Mouse (Mus musculus) WW6 (cell line): Measurements from ENCODE around the gene Dpf2.

ENCODE experiments used
- DNase-seq: peaks from one replicate; pipeline ENCODE4 v3.0.0-alpha.2; 2013; ENCODE audit warnings: low read depth, low spot score

The Dpf2 gene

DNA sequence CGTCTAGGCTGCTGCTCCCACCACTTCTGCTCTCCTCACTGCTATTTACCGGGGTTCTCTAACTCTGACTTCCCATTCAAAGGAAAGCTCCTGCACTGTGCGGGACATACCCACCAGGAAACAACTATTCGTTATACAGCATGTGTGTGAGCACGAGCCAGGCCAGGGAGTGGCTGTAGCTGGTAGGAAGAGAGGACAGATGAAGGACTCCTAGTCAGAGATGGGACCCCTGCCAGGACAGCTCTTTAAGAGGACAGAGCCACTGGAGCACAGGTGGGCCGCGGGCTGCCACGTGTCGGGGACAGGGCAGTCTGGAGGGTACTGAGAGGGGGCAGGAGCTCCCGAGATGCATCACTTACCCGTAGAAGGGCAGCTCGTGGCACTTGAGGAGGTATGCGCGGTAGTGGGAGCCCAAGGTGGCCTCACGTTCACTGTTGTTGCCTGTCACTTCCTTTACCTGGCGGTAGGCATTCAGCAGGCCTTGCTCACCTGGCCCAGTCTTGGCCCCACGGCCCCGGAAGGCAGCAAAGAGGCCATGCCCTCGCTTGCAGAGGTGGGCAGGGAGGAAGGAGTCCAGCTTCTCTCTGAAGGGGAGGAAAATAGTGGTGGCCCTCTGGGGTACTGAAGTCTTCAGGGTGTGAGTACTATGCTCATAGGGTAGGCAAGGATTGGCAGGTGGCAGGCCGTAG lies 48.0 kb downstream of the Dpf2 start:
- DNase-seq = no peak

- no peak for DNase-seq
Measured at GRCm38 (mm10) chr19:5863776-5864175, 49.0 kb downstream of the Dpf2 start.

DNA sequence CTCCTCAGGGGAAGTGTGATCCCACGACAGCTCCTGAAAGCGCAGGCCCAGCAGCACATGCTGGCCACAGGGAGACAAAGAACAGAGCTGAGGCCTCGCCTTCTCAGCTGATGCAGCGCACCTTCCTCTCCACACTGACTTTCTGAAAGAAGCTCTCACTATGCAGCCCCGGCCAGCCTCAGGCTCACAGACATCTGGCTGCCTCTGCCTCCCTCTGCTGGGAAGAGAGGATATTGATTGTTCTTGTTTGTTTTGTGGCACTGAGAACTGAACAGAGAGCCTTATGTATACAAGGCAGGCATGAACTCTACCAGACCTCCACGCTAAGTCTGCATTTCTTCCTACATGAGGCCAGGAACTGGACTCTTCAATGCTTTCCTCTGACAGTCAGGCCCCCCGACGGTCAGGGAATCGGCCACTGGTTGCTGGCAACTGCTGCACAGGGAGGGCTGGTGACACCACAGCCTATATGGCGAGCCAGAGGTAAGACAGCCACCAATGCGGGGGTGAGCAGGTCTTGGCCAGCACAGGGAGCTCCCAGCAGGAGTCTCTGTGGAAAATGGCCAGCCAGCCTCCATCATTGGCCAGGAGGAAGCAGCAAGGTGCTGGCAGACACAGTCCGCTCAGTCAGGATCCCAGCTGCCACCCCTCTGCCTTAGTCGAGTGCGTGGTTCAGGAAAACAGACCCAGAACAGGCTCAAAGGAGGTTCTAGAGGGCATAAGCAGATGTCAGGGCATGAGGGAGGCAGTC lies 50.3 kb downstream of the Dpf2 start:
- DNase-seq = no peak

DNA sequence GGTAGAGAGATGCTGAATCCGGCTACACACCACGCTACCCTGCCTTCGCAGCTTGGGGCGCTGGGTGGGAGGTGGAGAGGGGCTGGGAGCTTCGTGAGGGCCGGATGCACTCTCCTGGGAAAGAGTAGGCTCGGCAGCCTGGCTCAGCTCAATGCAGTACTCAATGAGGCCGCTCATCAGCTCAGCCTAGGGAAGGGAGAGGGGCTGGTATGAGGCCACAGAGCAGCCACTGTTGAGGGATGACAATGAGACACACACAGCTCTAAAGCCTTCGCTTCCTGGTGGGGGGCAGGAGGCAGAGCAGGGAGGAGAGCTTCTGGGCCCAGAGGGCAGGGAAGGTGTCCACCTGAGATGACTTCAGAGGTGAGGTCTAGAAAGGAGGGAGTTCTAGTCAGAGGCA lies 56.2 kb downstream of the Dpf2 start:
- DNase-seq = no peak

DNA sequence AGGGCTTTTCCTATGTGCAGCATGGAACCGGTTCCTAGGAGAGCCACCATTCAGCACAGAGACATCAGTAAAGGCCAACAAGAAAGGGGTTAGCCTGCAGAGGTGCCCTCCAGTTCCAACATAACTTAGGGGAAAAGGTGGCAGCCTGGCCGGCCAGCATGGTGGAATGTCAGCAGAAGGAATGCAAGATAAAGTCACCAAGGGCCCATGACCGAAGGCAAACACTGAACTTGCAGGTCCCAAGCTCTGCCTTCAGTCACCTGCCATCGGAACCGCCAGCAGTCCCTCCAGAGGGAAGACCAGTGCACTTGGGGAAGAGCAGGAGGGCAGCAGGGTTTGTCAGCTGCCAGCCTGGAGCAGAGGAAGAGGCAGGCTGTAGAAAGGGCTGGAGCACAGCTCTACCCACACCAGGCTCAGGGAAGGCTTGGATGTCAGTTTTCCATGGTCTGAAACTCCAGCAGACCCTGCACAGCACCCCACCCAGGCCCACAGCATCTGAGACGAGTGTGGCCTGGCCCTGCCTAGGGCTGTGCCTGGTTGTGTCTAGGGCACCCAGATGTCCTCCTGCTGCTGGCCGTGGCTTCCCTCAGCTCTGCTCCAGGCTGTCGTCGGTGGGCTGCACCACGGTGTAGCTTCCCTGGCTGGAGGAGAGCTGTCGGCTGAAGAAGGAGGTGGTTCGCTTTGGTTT lies 60.6 kb downstream of the Dpf2 start:
- no peak for DNase-seq

DNA sequence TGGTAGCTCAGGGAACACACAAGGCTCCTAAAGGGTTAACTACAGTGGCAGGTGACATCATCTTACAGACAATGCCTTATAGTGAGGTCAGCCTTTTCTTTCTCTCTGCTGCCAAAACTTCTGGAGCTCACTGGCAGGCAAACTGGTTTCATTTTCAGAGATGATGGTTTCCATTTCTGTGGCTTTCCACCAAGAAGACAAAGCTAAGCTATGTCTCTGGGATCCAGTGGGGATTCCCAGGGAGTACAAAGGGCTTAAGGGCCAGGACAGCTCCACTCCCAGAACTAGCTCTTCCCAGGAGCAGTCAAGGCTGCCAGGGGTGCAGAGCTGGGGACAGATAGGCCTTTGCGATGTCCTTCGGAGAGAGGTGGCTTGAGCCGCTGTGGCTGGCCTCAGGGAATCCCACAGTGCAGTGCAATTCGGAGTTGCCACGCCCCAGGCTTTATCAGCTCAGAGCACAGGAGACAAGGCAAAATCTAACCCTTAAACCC lies 61.3 kb downstream of the Dpf2 start:
- DNase-seq = no peak

DNA sequence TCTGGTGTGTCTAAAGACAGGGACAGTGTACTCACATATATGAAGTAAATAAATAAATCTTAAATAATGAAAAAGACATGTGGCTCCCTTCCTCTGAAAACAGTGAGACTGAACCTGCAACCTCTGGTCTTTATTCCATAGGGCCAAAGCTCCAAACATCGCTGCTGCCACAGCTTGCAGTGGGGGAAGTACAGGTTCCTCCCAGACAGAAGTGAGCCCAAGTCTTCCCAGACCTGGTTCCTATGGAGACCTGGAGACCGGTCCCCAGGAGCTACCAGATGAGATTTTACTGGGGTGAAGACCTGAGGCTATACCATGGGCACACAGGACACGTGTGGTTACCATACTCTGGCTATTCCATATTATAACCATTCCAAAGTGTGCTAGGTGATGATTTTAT lies 62.0 kb downstream of the Dpf2 start:
- no peak for DNase-seq

- no peak for DNase-seq
Measured at GRCm38 (mm10) chr19:5849843-5850527, 62.8 kb downstream of the Dpf2 start.

DNA sequence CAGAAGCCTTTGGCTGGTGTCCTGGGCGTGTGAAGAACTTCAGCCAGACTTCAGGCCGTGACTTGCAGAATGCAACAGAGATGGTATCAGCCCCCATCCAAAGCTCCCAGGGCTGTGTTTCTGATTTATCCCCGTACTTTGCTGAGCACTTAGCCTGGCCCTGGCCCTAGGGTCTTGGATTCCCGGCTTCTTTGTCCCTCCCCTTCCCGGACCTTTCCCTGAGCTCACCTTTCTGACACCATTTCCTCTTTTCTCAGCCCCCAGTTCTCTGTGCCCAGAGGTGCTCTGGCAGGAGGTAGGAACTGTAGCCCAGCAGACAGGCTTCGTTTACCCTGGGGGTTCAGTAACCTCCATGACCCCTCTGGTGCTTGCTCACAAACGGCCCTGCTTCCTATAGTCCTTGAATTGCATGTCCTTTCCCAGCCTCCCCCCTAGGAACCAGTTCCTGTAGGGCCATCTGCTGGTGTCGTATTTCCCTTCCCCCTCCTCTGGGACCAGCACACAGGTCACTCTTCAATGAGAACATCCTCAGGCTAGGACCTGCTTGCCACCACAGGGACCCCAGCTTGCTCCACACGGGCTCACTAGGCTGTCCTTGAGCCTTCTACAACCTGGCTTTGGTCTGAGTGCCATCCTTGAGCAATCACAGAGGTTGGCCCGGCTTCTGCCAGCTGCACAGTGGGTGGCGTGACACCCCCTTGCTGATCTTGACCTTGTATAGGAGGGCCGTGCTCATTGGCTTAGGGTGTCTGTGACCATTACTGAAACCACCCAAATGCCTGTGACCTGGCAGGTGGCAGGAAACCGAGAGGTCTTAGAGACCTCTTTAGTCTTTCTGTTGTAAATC lies 63.8 kb downstream of the Dpf2 start:
- DNase-seq = no peak

DNA sequence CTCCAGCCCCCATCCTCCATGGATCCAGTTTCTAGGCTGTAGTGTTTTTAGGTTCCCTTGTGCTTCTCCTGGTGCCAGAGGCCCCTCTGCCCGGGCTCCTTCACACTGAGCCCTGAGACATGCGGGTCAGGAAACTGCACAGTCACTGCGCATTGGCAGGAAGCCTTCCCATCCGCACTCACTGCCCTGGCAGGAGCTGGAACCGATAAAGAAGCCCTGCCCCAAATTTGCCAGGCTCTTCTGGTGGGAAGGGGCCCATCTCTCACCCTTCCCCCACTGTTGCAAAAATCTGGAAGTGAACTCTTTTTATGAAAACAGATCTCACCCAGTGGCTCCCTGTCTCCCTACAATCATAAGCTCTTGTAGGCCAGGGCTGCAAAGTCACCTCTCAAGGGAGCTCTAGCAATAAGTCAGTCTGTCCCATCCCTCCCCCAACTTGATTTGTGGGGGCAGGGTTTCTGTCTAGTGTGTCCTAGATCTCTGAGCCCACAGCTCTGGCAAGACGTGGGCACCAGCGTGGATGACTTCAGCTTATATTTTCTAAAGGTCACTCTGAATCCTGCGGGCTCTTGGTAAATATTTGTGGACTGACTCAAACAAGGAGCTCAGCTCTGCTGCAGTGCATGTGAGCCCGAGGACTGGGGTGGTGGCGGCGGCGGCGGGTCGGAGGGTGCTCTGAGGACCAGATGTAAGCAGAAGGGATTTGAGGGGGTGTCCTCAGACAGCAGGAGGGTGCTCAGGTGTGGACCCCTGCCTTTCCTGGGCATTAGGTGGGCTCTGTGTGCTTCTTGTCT lies 64.6 kb downstream of the Dpf2 start:
- no peak for DNase-seq

- DNase-seq = no peak
Measured at GRCm38 (mm10) chr19:5847306-5847796, 65.5 kb downstream of the Dpf2 start.

GRCm38 (mm10) chr19:5846557-5847305 lies 66.1 kb downstream of the Dpf2 start:
- peak; percentile 88 for DNase-seq
